14 mouse cellular contexts compared by ENCODE assay signal in the genomic region with DNA sequence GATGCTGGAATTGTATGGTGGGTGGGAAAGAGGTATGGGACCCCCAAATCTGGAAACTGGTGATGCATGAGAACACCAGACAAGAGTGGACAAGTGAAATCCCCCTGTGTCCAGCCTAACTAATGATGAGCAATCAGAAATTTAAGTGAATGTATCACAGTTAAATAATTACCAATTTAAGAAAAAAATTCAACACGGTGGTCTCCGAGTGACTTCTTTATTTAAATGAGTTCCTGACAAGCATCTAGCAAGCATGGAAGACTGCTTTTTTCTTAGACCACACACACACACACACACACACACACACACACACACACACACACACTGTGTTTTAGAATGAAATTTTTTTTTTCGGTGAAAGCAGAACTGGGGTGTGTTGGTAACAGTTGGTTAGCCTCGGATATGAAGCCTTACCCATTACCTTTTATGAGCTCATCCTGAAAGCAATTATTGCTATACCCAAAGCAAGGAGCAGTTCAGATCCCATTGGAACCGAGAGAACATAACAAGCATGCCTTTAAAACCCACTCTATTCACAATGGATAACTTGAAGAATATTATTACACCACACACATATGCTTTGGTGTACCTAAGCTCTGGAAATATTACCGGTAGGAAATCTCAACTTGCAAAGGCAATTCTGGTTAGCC.
A peak's percentile ranks its signal among the peaks of the same experiment; 100 is the strongest.
DNase-seq lines count a peak whose midpoint lies in the region; ATAC-seq and TF ChIP-seq lines count a peak whose summit lies in the region.
"Had no signal": no experiment of that assay in that cellular context is flagged by ENCODE, and none has a peak within 500 bp of the region (broad histone marks: within the 10 kb centered on the region; RNA-seq: fewer than 3 reads in every experiment).

No protein-coding gene starts in this region.

- peak overlapping the region; percentile 48 for H3K4me2 ChIP-seq in hindbrain, embryonic 12.5 days (replicated peaks)
- peak overlapping the region; percentile 51 for H3K4me2 ChIP-seq in midbrain, embryonic 15.5 days
- H3K4me2 ChIP-seq: embryonic facial prominence, embryonic 13.5 days; limb, embryonic 12.5 days had no signal

- ATAC-seq in hindbrain, embryonic 12.5 days (ENCODE audit: low FRiP score): no peak
- 0 out of 2 replicates have a peak, but pooled peaks have one; percentile 15 for ATAC-seq in midbrain, embryonic 15.5 days (replicated peaks)
- no peak for ATAC-seq in erythroblast, adult 5-6 weeks (replicated peaks; ENCODE audit: low FRiP score, poor library complexity, severe bottlenecking)
- ATAC-seq: liver, postnatal 0 days had no signal

- no peak for TF ChIP-seq CTCF in left cerebral cortex, adult 2 months (IDR thresholded peaks at IDR 0.05)

- H3K4me1 ChIP-seq in hindbrain, embryonic 12.5 days: peaks cover 22% of the 10 kb centered on the region
- H3K4me1 ChIP-seq in midbrain, embryonic 15.5 days: peaks cover 21% of the 10 kb centered on the region
- H3K4me1 ChIP-seq in heart, embryonic 10.5 days: peaks cover 4% of the 10 kb centered on the region; the same call in 1 of the 2 replicates
- H3K4me1 ChIP-seq: embryonic facial prominence, embryonic 13.5 days; limb, embryonic 12.5 days had no signal

- WGBS in hindbrain, embryonic 12.5 days: 46% methylated on average over 6 of the region's 6 CpGs
- 11% methylated on average over 6 of the region's 6 CpGs for WGBS in midbrain, embryonic 15.5 days
- 85% methylated on average over 6 of the region's 6 CpGs for WGBS in heart, embryonic 10.5 days

- intact Hi-C loops in left cerebral cortex, adult 2 months (cut with DNase I): loop anchor here (5.0 to 10.0 kb wide), 3 partner anchors 85 to 512 kb away; no protein-coding TSS in a partner anchor

- H3K27ac ChIP-seq in left cerebral cortex, adult 2 months: peak overlapping the region; percentile 97
- H3K27ac ChIP-seq in hindbrain, embryonic 12.5 days: no peak overlapping the region; the same call in 1 of the 2 replicates
- peak overlapping the region; percentile 78 for H3K27ac ChIP-seq in midbrain, embryonic 15.5 days
- H3K27ac ChIP-seq in heart, embryonic 10.5 days: no peak overlapping the region
- H3K27ac ChIP-seq: embryonic facial prominence, embryonic 13.5 days; limb, embryonic 12.5 days had no signal

- no peaks in the 10 kb centered on the region for H3K27me3 ChIP-seq in hindbrain, embryonic 12.5 days
- no peaks in the 10 kb centered on the region for H3K27me3 ChIP-seq in midbrain, embryonic 15.5 days (replicated peaks)
- H3K27me3 ChIP-seq in heart, embryonic 10.5 days (ENCODE audit: insufficient read depth, poor library complexity, severe bottlenecking): no peaks in the 10 kb centered on the region
- H3K27me3 ChIP-seq: embryonic facial prominence, embryonic 13.5 days; limb, embryonic 12.5 days had no signal

- no peak for DNase-seq in left cerebral cortex, adult 2 months (ENCODE audit: extremely low spot score in 1 of 2, low spot score in 2 of 2)
- DNase-seq in left cerebral cortex, adult 18-20 months (ENCODE audit: low spot score in 2 of 2): no peak
- DNase-seq in adrenal gland, adult 2 months: no peak
- DNase-seq in heart, embryonic 10.5 days (ENCODE audit: low spot score): no peak
- DNase-seq in spleen, postnatal 36 days (ENCODE audit: low spot score in 2 of 2): no peak
- DNase-seq: B cell, adult 2 months; kidney, adult 18-20 months; layer of hippocampus, adult 9-11 months; liver, postnatal 0 days had no signal

- no peaks in the 10 kb centered on the region for H3K9me3 ChIP-seq in hindbrain, embryonic 12.5 days (replicated peaks)
- H3K9me3 ChIP-seq in midbrain, embryonic 15.5 days: no peaks in the 10 kb centered on the region
- no peaks in the 10 kb centered on the region for H3K9me3 ChIP-seq in heart, embryonic 10.5 days
- H3K9me3 ChIP-seq: embryonic facial prominence, embryonic 13.5 days; limb, embryonic 12.5 days had no signal

- H3K36me3 ChIP-seq in hindbrain, embryonic 12.5 days: no peaks in the 10 kb centered on the region
- H3K36me3 ChIP-seq in midbrain, embryonic 15.5 days (replicated peaks): no peaks in the 10 kb centered on the region
- H3K36me3 ChIP-seq in heart, embryonic 10.5 days: no peaks in the 10 kb centered on the region
- H3K36me3 ChIP-seq: embryonic facial prominence, embryonic 13.5 days; limb, embryonic 12.5 days had no signal

- peak overlapping the region; percentile 68 for H3K4me3 ChIP-seq in left cerebral cortex, adult 2 months
- H3K4me3 ChIP-seq in hindbrain, embryonic 12.5 days: peak overlapping the region; percentile 24
- peak overlapping the region; percentile 47 for H3K4me3 ChIP-seq in midbrain, embryonic 15.5 days
- no peak overlapping the region for H3K4me3 ChIP-seq in heart, embryonic 10.5 days
- H3K4me3 ChIP-seq: embryonic facial prominence, embryonic 13.5 days; limb, embryonic 12.5 days had no signal

- H3K9ac ChIP-seq in hindbrain, embryonic 12.5 days: peak overlapping the region; percentile 41
- H3K9ac ChIP-seq in midbrain, embryonic 15.5 days: peak overlapping the region; percentile 48
- H3K9ac ChIP-seq: embryonic facial prominence, embryonic 13.5 days; limb, embryonic 12.5 days; liver, postnatal 0 days had no signal

Comparison
In these comparisons a context has a peak if more than half of its experiments do, and no peak if none do; other contexts are left out.
1. H3K27ac ChIP-seq: peak in left cerebral cortex, adult 2 months (single experiment) and midbrain, embryonic 15.5 days (single experiment); none in hindbrain, embryonic 12.5 days (single experiment) and heart, embryonic 10.5 days (single experiment).